Mouse (Mus musculus) olfactory bulb, adult 2 months (tissue): Measurements from ENCODE around the gene Dusp7.

Experiments
- CTCF ChIP-seq: fragments of 200-500 bp; IDR thresholded peaks from 2 replicates; pipeline ENCODE4 v1.5.1; 2012; ENCODE audit warnings: low read depth, mild to moderate bottlenecking, low read length, moderate library complexity; ENCODE audit not compliant: insufficient read depth
- POLR2A ChIP-seq: fragments of 200-500 bp; IDR thresholded peaks from 2 replicates; pipeline ENCODE4 v1.6.1; 2012; ENCODE audit warnings: mild to moderate bottlenecking, low read depth, low read length, moderate library complexity; ENCODE audit not compliant: insufficient read depth

GRCm38 (mm10) chr9:106327125-106327809 is 41.2 kb upstream of the Dusp7 start:
- TF ChIP-seq CTCF (no peak), POLR2A (no peak)
